ENCODE assay signal across 18 mouse cellular contexts in genomic region chr10:39387024-39387423, GRCm38 (mm10). TPM values are rescaled to one million over a fixed set of nuclear protein-coding genes. Genes with fewer than 3 reads are reported as not detected.
DNase-seq lines count a peak whose midpoint lies in the region; ATAC-seq lines count a peak whose summit lies in the region.
"Had no signal": no experiment of that assay in that cellular context is flagged by ENCODE, and none has a peak within 500 bp of the region (broad histone marks: within the 10 kb centered on the region; RNA-seq: fewer than 3 reads in every experiment).

No protein-coding gene starts in this region.

- peaks cover 82% of the 10 kb centered on the region for H3K4me1 ChIP-seq in hindbrain, embryonic 13.5 days (replicated peaks)
- peaks cover 65% of the 10 kb centered on the region for H3K4me1 ChIP-seq in hindbrain, embryonic 12.5 days
- H3K4me1 ChIP-seq in midbrain, embryonic 15.5 days, result peaks cover 72% of the 10 kb centered on the region
- peaks cover 71% of the 10 kb centered on the region for H3K4me1 ChIP-seq in midbrain, embryonic 13.5 days (replicated peaks)

- peak overlapping the region; percentile 50 for H3K27ac ChIP-seq in hindbrain, embryonic 13.5 days
- H3K27ac ChIP-seq in hindbrain, embryonic 12.5 days, result no peak overlapping the region; the same call in 1 of the 2 replicates
- H3K27ac ChIP-seq in midbrain, embryonic 15.5 days, result peak overlapping the region; percentile 58; the same call in 1 of the 2 replicates
- H3K27ac ChIP-seq in midbrain, embryonic 13.5 days, result no peak overlapping the region
- H3K27ac ChIP-seq: embryonic facial prominence, embryonic 10.5 days; heart, embryonic 15.5 days; liver, embryonic 13.5 days had no signal

- no peak for ATAC-seq in hindbrain, embryonic 13.5 days (ENCODE audit: low FRiP score)
- ATAC-seq in hindbrain, embryonic 12.5 days (ENCODE audit: low FRiP score), result no peak
- peak; percentile 29 for ATAC-seq in midbrain, embryonic 15.5 days (replicated peaks)
- no peak for ATAC-seq in midbrain, embryonic 13.5 days
- ATAC-seq in inflammation-experienced regulatory T-cells, adult 6 months, result peak; percentile 33
- ATAC-seq: intestine, postnatal 0 days; Patski had no signal

- H3K9ac ChIP-seq in hindbrain, embryonic 13.5 days, result no peak overlapping the region
- H3K9ac ChIP-seq in hindbrain, embryonic 12.5 days, result no peak overlapping the region
- H3K9ac ChIP-seq in midbrain, embryonic 15.5 days, result no peak overlapping the region
- no peak overlapping the region for H3K9ac ChIP-seq in midbrain, embryonic 13.5 days (replicated peaks)
- H3K9ac ChIP-seq: heart, embryonic 15.5 days; liver, embryonic 13.5 days had no signal

- peak; percentile 38 for DNase-seq in adipocyte (ENCODE audit: low spot score)
- no peak for DNase-seq in urinary bladder, postnatal 25 days (ENCODE audit: low spot score)
- DNase-seq: adrenal gland, adult 8-10 months; gastrocnemius, postnatal 10 days; kidney, postnatal 10 days; layer of hippocampus, adult 9-11 months; liver, embryonic 13.5 days; right cerebral cortex, postnatal 4 days; thymus, postnatal 36 days had no signal

- peaks cover 12% of the 10 kb centered on the region for H3K36me3 ChIP-seq in hindbrain, embryonic 13.5 days
- peaks cover 6% of the 10 kb centered on the region; the same call in 1 of the 2 replicates for H3K36me3 ChIP-seq in hindbrain, embryonic 12.5 days
- no peaks in the 10 kb centered on the region; the same call in 1 of the 2 replicates for H3K36me3 ChIP-seq in midbrain, embryonic 15.5 days (replicated peaks)
- peaks cover 12% of the 10 kb centered on the region for H3K36me3 ChIP-seq in midbrain, embryonic 13.5 days

- H3K4me3 ChIP-seq in hindbrain, embryonic 13.5 days, result no peak overlapping the region
- no peak overlapping the region for H3K4me3 ChIP-seq in hindbrain, embryonic 12.5 days
- no peak overlapping the region for H3K4me3 ChIP-seq in midbrain, embryonic 15.5 days
- H3K4me3 ChIP-seq in midbrain, embryonic 13.5 days (replicated peaks), result no peak overlapping the region
- H3K4me3 ChIP-seq: embryonic facial prominence, embryonic 10.5 days; heart, embryonic 15.5 days; liver, embryonic 13.5 days had no signal

- no peaks in the 10 kb centered on the region for H3K27me3 ChIP-seq in hindbrain, embryonic 13.5 days
- H3K27me3 ChIP-seq in hindbrain, embryonic 12.5 days, result no peaks in the 10 kb centered on the region
- no peaks in the 10 kb centered on the region for H3K27me3 ChIP-seq in midbrain, embryonic 15.5 days (replicated peaks)
- H3K27me3 ChIP-seq in midbrain, embryonic 13.5 days, result no peaks in the 10 kb centered on the region
- H3K27me3 ChIP-seq: heart, embryonic 15.5 days; liver, embryonic 13.5 days; Patski had no signal

- peak overlapping the region; percentile 8; the same call in 1 of the 2 replicates for H3K4me2 ChIP-seq in hindbrain, embryonic 13.5 days
- no peak overlapping the region for H3K4me2 ChIP-seq in hindbrain, embryonic 12.5 days (replicated peaks)
- H3K4me2 ChIP-seq in midbrain, embryonic 15.5 days, result no peak overlapping the region
- no peak overlapping the region for H3K4me2 ChIP-seq in midbrain, embryonic 13.5 days (replicated peaks)
- H3K4me2 ChIP-seq: heart, embryonic 15.5 days; liver, embryonic 13.5 days had no signal

- H3K9me3 ChIP-seq in hindbrain, embryonic 13.5 days, result no peaks in the 10 kb centered on the region
- no peaks in the 10 kb centered on the region for H3K9me3 ChIP-seq in hindbrain, embryonic 12.5 days (replicated peaks)
- no peaks in the 10 kb centered on the region for H3K9me3 ChIP-seq in midbrain, embryonic 15.5 days
- no peaks in the 10 kb centered on the region for H3K9me3 ChIP-seq in midbrain, embryonic 13.5 days
- H3K9me3 ChIP-seq: embryonic facial prominence, embryonic 10.5 days; heart, embryonic 15.5 days had no signal

- WGBS in hindbrain, embryonic 13.5 days, result 46% methylated on average over 5 of the region's 5 CpGs
- 55% methylated on average over 5 of the region's 5 CpGs for WGBS in hindbrain, embryonic 12.5 days
- WGBS in midbrain, embryonic 15.5 days, result 33% methylated on average over 5 of the region's 5 CpGs
- 49% methylated on average over 5 of the region's 5 CpGs for WGBS in midbrain, embryonic 13.5 days

RNA-seq across cellular contexts. Expression of gene Fyn, which starts 18.4 kb away (rescaled TPM):
- polyA plus RNA-seq in hindbrain, embryonic 13.5 days (2015; fragmentation: Nextera tagmentation; extraction: Ambion mirVana), result 68.3 and 71.0 TPM in 2 replicates
- polyA plus RNA-seq in hindbrain, embryonic 12.5 days (2016; fragmentation: Nextera tagmentation; extraction: Ambion mirVana), result 64.8 and 67.9 TPM in 2 replicates
- 70.3 and 71.0 TPM in 2 replicates for polyA plus RNA-seq in midbrain, embryonic 15.5 days (2015; fragmentation: Nextera tagmentation; extraction: Ambion mirVana)
- 62.4 and 64.8 TPM in 2 replicates for polyA plus RNA-seq in midbrain, embryonic 13.5 days (2015; fragmentation: Nextera tagmentation; extraction: Ambion mirVana)
- 100 to 1,000 TPM; 100 to 133 (median 132) TPM for polyA plus RNA-seq in inflammation-experienced regulatory T-cells, adult 6 months (2017; shearing (Covaris generic))

Comparison
In these comparisons a context has a peak if more than half of its experiments do, and no peak if none do; other contexts are left out.
1. ATAC-seq: peak in midbrain, embryonic 15.5 days (single experiment) and inflammation-experienced regulatory T-cells, adult 6 months (single experiment); none in hindbrain, embryonic 13.5 days (single experiment), hindbrain, embryonic 12.5 days (single experiment) and midbrain, embryonic 13.5 days (single experiment).
2. H3K27ac ChIP-seq: peak in hindbrain, embryonic 13.5 days (single experiment) and midbrain, embryonic 15.5 days (single experiment); none in hindbrain, embryonic 12.5 days (single experiment) and midbrain, embryonic 13.5 days (single experiment).